Mouse (Mus musculus) erythroblast, embryonic 14.5 days (primary cell): ENCODE results near the gene Ajm1.

Source experiments
- GATA1 ChIP-seq: IDR thresholded peaks from 2 replicates; pipeline ENCODE4 v1.6.1; 2012; ENCODE audit warnings: low read length, inconsistent platforms, mixed read lengths
- TAL1 ChIP-seq: IDR thresholded peaks from 3 replicates; pipeline ENCODE4 v1.6.1; 2012; ENCODE audit warnings: low read length, inconsistent platforms, mixed read lengths

DNA sequence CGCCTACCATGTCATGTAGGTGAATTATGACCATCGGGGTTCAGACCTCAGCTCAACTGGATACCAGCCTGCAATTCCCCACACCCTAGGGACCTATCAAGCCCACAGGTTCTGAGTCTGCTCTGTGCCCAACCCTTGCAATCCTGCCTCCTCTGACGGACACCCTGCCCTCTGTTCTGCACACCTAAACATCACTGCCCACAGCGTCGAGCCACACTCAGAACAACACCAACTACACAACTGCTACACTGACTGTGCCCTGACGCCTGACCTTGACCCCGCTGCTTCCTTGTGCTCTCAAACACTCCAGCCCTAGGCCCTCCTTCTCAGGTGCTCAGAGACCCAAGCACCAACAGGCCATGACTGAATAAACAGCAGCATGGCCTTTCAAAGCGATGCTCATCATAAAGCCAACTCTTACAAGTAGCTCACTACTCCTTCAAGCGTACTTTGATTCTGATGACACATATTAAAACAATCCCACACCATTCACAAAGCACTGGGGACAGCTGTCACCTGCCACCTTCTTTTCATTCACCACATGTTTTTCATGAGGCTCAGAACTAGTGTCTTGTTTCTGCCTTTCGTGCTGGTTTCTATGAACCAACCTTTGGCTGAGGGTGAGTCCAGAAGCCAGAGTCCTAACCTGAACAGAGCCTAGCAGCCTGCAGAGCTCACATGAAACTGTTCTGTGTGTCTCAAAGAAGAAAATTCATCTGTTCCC, 39.8 kb downstream of the Ajm1 start:
- TF ChIP-seq GATA1: no peak
- no peak for TF ChIP-seq TAL1
